Mouse (Mus musculus) ES-Bruce4 (cell line): Measurements from ENCODE around the gene Myo1h. TPM values are rescaled to one million over a fixed set of nuclear protein-coding genes. Genes with fewer than 3 reads are reported as not detected.

Experiments
- H3K27ac ChIP-seq: 2 replicates; pipeline ENCODE4 v1.5.1; 2012; ENCODE audit warnings: low read length, inconsistent platforms; ENCODE audit not compliant: insufficient read depth
- H3K27me3 ChIP-seq: 2 replicates; pipeline ENCODE4 v1.6.1; 2012; ENCODE audit warnings: mild to moderate bottlenecking, low read length, inconsistent platforms; ENCODE audit not compliant: control insufficient read depth, poor library complexity, insufficient read depth, severe bottlenecking
- H3K36me3 ChIP-seq: 2 replicates; pipeline ENCODE4 v1.6.1; 2012; ENCODE audit warnings: inconsistent platforms, mild to moderate bottlenecking, low read length, moderate library complexity; ENCODE audit not compliant: control insufficient read depth, poor library complexity, insufficient read depth, severe bottlenecking
- H3K4me1 ChIP-seq: one replicate; pipeline ENCODE4 v1.8.1; 2011; ENCODE audit warnings: low read length; ENCODE audit not compliant: control insufficient read depth, insufficient read depth
- H3K4me3 ChIP-seq: 2 replicates; pipeline ENCODE4 v1.5.1; 2011; ENCODE audit warnings: low read depth, mild to moderate bottlenecking, low read length
- H3K9ac ChIP-seq: 2 replicates; pipeline ENCODE4 v1.6.1; 2012; ENCODE audit warnings: low read depth, mild to moderate bottlenecking, inconsistent platforms; ENCODE audit not compliant: poor library complexity, severe bottlenecking
- H3K9me3 ChIP-seq: replicated peaks from 2 replicates; pipeline ENCODE4 v1.6.1; 2012; ENCODE audit warnings: mild to moderate bottlenecking, low read length, inconsistent platforms; ENCODE audit not compliant: control insufficient read depth, poor library complexity, insufficient read depth, severe bottlenecking
- CTCF ChIP-seq: IDR thresholded peaks from one replicate; pipeline ENCODE4 v1.8.1; 2011; ENCODE audit warnings: low read depth, low read length
- EP300 ChIP-seq: IDR thresholded peaks from 2 replicates; pipeline ENCODE4 v1.6.1; 2011; ENCODE audit warnings: low read depth, low read length; ENCODE audit not compliant: insufficient read depth
- POLR2A ChIP-seq: IDR thresholded peaks from one replicate; pipeline ENCODE4 v1.8.1; 2011; ENCODE audit warnings: low read length; ENCODE audit not compliant: insufficient read depth
- polyA plus RNA-seq: library from polyadenylated mRNA; stranded (reverse); fragments of >200 nt; gene quantifications from 2 replicates; pipeline ENCODE4 v1.2.4, GENCODE M21; 2011; ENCODE audit warnings: low read depth; ENCODE audit not compliant: missing spikeins, insufficient read depth, insufficient read length

Gene Myo1h
- polyA plus RNA-seq, 1 experiment, result 1.8 TPM

DNA sequence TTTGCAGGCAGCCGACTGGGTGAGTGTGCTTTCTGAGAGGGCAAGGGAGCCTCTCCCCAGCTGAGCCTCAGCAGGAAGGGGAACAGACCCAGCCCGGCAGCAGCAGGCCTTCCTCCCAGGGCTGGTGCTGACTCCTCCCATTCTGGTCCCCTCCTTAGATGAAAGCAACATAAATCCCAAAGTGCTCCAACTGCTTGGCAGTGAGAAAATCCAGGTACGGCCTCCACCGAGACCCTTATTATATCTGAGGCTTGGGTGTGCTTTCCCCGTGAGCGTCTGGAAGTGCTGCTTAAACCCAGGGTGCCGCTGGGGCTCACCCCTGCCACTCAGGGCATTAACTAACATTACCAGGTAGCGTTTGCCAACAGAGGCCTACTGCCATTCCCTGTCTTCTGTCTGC lies 70.6 kb downstream of the Myo1h start:
- H3K27ac ChIP-seq, result no peak overlapping the region

DNA sequence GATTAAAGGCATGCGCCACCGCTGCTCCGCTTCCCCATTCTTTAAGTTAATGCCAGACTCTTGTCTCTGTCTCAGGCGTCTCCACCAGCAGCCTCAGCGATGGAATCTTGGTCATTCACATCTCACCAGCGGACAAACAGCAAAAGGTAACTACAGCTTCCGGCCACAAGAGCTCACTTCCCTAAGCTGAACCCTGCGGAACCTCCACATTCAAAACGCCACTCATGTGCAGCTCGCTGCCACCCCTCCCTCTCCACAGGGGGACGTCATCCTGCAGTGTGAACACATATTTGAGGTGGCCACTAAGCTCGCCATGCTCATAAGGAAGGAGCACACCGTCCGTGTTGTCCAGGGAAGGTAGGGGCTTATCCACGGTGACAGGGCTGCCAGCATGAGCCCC lies 72.0 kb downstream of the Myo1h start:
- Histone ChIP-seq H3K9me3 (no peaks in the 10 kb centered on the region), H3K27ac (no peak overlapping the region), H3K4me3 (no peak overlapping the region), H3K9ac (no peak overlapping the region), H3K4me1 (peaks cover 3% of the 10 kb centered on the region), H3K36me3 (no peaks in the 10 kb centered on the region), H3K27me3 (no peaks in the 10 kb centered on the region)
- TF ChIP-seq POLR2A (no peak), CTCF (no peak), EP300 (no peak)

More for the DNA sequence above, 70.6 kb downstream of the Myo1h start:
- no peaks in the 10 kb centered on the region for H3K27me3 ChIP-seq
- H3K4me1 ChIP-seq, result peaks cover 3% of the 10 kb centered on the region
- no peaks in the 10 kb centered on the region for H3K36me3 ChIP-seq
- TF ChIP-seq POLR2A, result no peak
- no peak for TF ChIP-seq EP300
- TF ChIP-seq CTCF, result no peak
- H3K9ac ChIP-seq, result no peak overlapping the region
- no peaks in the 10 kb centered on the region for H3K9me3 ChIP-seq
- no peak overlapping the region for H3K4me3 ChIP-seq

DNA sequence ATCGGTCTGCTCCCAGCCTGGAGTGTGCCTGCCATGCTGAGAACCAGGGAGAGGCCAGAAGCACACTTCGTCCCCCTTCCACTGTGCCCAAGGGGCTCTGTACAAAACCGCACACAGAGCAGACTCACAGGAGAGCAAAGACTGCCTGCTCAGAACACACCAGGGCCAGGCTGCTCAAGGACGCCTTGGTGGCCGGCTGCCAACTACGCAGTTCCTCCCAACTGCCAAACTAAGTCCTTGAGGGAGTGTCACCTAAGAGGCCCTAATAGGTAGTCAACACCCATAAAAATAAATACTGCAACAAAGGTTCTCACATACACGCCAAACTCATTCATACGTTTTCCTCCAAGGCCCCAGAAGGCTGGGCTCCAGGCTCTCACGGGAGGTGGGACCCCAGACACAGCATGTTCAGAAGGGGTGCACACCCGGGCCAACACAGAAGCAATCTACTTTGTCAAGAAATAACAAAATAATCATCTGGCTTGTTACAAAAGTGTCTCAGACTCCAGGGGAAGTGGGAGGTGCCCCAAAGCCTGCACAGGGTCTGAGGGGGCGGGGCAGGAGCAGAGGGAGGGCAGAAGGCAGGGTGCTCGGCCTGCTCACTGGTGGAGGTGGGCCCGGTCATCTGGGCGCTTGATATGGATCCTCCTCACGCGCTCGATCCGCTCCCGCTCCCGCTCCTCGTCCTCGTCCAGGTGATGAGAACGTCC lies 76.2 kb downstream of the Myo1h start:
- Histone ChIP-seq H3K4me1 (peaks cover 3% of the 10 kb centered on the region), H3K9ac (no peak overlapping the region), H3K4me3 (no peak overlapping the region), H3K9me3 (no peaks in the 10 kb centered on the region), H3K27ac (no peak overlapping the region), H3K27me3 (no peaks in the 10 kb centered on the region), H3K36me3 (peaks cover 4% of the 10 kb centered on the region; the same call in 1 of the 2 replicates)
- TF ChIP-seq CTCF (no peak), POLR2A (no peak), EP300 (no peak)

DNA sequence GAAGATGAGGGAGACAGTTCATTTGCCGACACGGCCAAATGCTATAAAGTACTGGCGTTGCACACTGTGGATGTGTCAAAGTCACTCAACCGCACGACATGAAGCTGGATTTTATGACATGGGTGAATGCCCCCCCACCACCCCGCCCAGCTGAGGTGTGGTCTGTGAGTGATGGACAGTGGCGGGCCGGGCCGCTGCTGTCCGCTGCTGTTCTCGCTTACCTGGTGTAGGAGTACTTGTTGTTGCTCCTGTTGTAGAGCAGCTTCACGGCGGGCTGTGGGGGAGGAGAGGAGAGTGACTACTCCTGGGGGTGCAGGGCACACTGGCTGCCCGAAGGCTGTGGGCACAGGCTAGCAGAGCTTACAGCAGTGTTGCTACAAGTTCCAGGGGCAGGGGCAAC lies 79.2 kb downstream of the Myo1h start:
- Histone ChIP-seq H3K27me3 (no peaks in the 10 kb centered on the region), H3K4me1 (peaks cover 4% of the 10 kb centered on the region), H3K36me3 (peaks cover 4% of the 10 kb centered on the region; the same call in 1 of the 2 replicates), H3K9me3 (no peaks in the 10 kb centered on the region), H3K27ac (no peak overlapping the region), H3K9ac (no peak overlapping the region), H3K4me3 (no peak overlapping the region)
- TF ChIP-seq EP300, result no peak
- TF ChIP-seq POLR2A, result no peak
- no peak for TF ChIP-seq CTCF

DNA sequence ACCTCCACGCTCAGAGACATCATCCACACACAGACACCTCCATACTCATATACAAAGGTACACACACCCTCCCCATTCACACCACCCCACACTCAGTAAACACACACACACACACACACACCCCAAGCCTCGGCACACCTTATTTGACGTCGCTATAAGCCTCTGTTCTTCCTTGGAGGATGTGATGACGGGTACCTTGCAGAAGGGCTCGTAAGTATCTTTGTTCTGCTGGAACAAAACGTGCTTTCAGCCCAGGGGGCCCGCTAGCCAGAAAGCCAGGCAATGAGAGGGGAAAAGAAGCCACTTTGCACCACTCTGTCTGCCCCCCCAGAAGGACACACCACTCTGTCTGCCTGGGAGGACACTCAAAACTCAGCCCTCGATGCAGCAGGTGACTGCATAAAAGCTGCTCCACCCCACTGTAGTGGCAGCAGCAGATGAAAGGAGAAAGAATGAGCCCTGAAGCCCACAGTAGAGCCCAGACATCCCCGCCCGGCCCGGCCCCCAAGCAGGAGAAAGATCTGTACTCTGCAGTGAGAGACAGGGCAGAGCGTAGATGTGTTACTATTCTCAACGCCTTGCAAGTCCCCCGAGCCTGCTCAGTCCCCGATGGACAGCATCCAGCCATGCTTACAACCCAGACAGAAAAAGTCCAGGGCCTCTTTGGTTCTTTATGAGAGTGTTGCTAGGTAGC lies 80.0 kb downstream of the Myo1h start:
- Histone ChIP-seq H3K4me3 (no peak overlapping the region), H3K9me3 (no peaks in the 10 kb centered on the region), H3K27me3 (no peaks in the 10 kb centered on the region), H3K27ac (no peak overlapping the region), H3K4me1 (peaks cover 5% of the 10 kb centered on the region), H3K9ac (no peak overlapping the region), H3K36me3 (peaks cover 4% of the 10 kb centered on the region; the same call in 1 of the 2 replicates)
- TF ChIP-seq POLR2A (no peak), CTCF (no peak), EP300 (no peak)

DNA sequence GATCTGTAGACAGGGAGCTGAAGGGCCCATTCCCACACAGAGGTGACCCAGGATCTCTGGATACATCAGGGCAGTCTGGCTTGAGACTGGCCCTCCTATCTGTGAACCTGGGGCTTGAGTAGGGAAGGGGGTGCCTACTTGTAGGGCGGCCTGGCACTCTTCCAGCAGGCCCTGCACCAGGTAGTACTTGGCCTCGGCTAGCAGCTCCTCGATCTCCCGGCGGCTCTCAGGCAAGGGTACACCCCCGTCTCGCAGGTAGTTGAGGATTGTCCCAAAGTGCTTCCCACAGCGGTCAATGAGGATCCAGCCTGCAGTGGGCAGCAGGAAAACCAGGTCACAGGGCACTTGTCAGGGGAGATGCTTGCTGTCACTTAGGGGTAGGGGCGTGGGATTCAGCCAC lies 81.0 kb downstream of the Myo1h start:
- H3K9ac ChIP-seq, result no peak overlapping the region
- H3K27me3 ChIP-seq, result no peaks in the 10 kb centered on the region
- no peak for TF ChIP-seq CTCF
- TF ChIP-seq EP300, result no peak
- no peak for TF ChIP-seq POLR2A
- H3K4me3 ChIP-seq, result no peak overlapping the region
- H3K27ac ChIP-seq, result no peak overlapping the region
- peaks cover 10% of the 10 kb centered on the region for H3K4me1 ChIP-seq
- H3K9me3 ChIP-seq, result no peaks in the 10 kb centered on the region
- H3K36me3 ChIP-seq, result peaks cover 4% of the 10 kb centered on the region; the same call in 1 of the 2 replicates
